Mouse (Mus musculus) large intestine, adult 2 months (tissue): ENCODE results near the gene Plekha6. TPM values are rescaled to one million over a fixed set of nuclear protein-coding genes. Genes with fewer than 3 reads are reported as not detected.

Experiments
- DNase-seq: peaks from one replicate; pipeline ENCODE4 v3.0.0-alpha.2; 2012; ENCODE audit warnings: low read depth, low spot score
- WGBS: fragments of 180-500 bp; shearing (Covaris S2); methylation state at CpG from one replicate; pipeline ENCODE4 v1.1.7; 2018; 5-methylcytosine and 5-hydroxymethylcytosine counted together
- polyA plus RNA-seq: library from polyadenylated mRNA; depleted of rRNA; stranded (reverse); fragments of >200 nt; gene quantifications from 2 replicates; pipeline ENCODE4 v1.2.3, GENCODE M21; 2012

The Plekha6 gene
- polyA plus RNA-seq, 1 experiment, result 45.8 TPM

- DNase-seq, result no peak
These were observed 14.9 kb downstream of the Plekha6 start for GRCm38 (mm10) chr1:133178732-133179440.

GRCm38 (mm10) chr1:133181072-133182015 lies 17.3 kb downstream of the Plekha6 start:
- WGBS, result 24% methylated on average over 31 of the region's 31 CpGs
- DNase-seq, result no peak

More at GRCm38 (mm10) chr1:133178732-133179440, 14.9 kb downstream of the Plekha6 start:
- WGBS, result 32% methylated on average over 11 of the region's 11 CpGs

- 18% methylated on average over 25 of the region's 25 CpGs for WGBS
- DNase-seq, result no peak
These were observed 18.2 kb downstream of the Plekha6 start for GRCm38 (mm10) chr1:133182016-133182705.

GRCm38 (mm10) chr1:133182706-133183095 lies 18.7 kb downstream of the Plekha6 start:
- DNase-seq, result no peak

DNA sequence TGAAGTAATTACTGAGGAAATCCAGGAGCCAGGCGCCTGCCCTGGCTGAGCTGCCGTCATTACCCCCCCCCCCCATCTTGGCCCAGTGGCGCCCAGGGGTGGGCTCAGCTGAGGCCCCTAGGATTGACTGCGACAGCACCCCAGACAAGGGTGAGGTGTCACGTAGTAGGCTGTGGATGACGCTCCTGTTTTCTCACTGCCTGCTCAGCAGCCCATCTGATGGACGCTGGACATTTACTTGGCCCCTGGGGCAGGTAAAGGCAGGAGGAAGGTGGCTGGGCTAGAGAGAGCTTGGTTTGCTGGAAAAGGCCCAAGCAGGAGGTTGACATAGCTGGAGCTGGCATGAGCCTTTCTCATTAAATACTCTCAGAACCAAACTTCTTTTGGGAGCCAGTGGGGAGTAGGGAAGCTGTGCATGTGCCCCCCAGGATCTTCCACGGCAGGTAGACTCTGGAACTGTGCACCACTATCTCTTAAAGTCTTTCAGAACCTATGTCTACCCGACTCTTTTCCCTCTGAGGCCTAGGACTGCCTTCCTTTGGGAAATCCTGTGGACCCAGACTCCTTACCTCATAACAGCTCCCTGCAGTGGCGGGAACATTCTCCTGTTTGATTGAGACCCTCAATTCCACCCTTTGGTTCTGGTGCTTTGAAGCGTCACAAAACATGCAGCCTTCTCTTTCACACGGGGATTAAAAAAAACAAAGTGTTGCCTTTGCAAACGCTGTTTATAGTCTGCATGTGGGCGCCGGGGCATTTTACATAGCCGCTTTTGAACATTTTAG lies 19.3 kb downstream of the Plekha6 start:
- 76% methylated on average over 16 of the region's 16 CpGs for WGBS

More at GRCm38 (mm10) chr1:133182706-133183095, 18.7 kb downstream of the Plekha6 start:
- WGBS, result 33% methylated on average over 16 of the region's 16 CpGs

DNA sequence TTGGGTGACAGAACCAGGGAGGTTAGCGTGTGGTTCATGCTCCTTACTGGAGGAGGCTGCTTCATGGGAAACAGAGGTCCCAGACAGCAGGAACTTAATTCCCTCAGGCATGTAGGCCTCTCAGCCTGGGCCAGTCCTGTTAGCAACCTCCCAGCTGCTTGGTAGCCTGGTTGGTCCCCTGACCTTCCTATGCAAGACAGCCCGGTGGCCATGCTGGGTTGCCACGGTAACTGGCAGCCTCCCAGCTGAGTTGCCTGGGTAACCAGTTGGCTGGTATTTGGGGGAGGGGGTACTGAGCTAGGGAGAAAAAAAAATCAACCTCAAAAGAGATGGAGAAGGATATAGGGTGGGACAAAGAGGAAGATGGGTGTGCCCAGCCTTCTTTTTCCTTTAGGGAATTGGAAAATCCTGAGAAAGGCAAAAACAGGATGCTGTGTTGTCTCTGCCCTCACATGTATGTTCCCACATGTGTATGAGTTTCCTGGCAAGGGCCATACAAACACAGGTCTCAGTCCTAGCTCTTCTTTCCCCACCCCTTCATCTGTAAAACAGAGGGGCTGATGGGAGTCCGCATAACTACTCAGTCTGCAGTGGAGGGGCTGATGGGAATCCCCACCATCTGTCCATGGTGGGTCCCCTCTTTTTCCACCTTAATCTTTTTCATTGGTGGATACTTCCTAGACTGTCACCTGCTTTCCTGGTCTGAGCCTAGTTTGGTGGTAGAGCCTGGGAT lies 24.1 kb downstream of the Plekha6 start:
- 67% methylated on average over 4 of the region's 4 CpGs for whole genome bisulfite sequencing
- no peak for DNase-seq

More for the DNA sequence above, 19.3 kb downstream of the Plekha6 start:
- DNase-seq, result no peak

DNA sequence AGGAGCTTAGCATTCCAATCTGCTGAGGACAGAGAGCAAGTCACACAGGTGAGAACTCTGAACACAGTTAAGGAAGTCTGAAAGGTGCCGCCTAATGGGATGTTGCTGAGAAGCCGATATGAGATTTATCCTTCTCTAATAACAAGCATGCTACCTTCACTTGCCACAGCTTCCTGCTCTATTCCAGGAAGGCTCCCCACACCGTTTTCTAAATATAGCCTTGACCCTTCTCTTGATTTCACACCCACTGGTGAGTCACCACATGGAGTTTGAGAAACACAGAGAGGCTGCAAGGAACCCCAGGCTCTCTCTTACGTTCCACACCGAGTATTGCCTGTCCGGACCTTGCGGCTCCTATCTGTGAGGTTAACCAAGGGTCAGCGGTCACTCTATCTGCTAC lies 24.7 kb downstream of the Plekha6 start:
- no peak for DNase-seq
- WGBS, result 59% methylated on average over 8 of the region's 8 CpGs

DNA sequence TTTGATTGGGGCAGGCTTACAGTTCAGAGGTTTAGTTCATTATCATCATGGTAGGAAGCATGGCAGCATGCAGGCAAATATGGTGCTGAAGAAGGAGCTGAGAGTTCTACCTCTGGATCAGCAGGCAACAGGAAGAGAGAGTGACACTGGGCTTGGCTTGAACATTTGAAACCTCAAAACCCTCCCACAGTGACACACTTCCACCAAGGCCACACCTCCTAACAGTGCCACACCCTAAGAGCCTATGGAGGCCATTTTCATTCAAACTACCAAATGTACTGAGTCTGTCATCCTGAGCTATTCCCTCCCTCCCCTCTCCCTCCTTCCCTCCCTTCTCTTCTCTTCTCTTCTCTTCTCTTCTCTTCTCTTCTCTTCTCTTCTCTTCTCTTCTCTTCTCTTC lies 25.5 kb downstream of the Plekha6 start:
- no peak for DNase-seq

DNA sequence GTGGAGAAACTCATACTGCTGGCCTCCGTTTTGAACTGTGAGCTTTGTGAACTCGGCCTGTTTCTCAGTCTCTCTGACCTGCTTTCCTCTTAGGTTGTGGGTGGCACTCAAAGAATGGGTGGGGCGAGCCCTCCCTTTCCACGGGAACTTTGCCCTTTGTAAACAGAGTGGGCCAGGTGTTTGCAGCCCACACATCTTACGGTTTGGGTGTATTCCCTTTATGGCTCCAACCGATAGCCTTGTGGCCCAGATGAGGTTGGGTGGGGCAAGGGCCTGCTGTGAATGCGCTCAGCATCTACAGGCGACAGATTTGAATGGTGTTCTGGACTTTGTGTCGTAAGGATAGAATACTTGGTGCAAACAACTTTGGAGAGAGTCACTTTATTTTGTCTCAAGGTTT lies 26.5 kb downstream of the Plekha6 start:
- DNase-seq, result peak; percentile 94
- WGBS, result 25% methylated on average over 9 of the region's 9 CpGs

DNA sequence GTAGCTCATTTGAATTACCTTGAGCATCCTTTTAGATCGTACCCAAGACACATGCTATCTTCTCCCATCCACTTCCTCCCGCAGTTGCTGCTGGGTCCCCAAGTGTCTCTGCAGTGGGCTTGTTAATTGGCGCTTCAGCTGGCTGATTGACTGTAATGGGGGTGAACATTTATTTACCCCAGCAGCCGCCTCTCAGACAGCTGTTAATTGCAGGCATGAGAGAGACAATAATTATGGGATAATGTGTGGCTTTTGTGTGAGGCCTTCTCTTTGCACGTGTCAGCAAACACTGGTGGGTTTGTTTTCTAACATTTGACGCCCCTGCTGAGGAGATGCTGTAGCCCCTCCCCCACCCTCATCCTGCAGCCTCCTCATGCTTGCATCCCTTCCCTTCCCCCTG lies 32.2 kb downstream of the Plekha6 start:
- 70% methylated on average over 6 of the region's 6 CpGs for WGBS
- no peak for DNase-seq

GRCm38 (mm10) chr1:133197266-133197665 lies 33.3 kb downstream of the Plekha6 start:
- no peak for DNase-seq
- WGBS, result 29% methylated on average over 6 of the region's 6 CpGs

DNA sequence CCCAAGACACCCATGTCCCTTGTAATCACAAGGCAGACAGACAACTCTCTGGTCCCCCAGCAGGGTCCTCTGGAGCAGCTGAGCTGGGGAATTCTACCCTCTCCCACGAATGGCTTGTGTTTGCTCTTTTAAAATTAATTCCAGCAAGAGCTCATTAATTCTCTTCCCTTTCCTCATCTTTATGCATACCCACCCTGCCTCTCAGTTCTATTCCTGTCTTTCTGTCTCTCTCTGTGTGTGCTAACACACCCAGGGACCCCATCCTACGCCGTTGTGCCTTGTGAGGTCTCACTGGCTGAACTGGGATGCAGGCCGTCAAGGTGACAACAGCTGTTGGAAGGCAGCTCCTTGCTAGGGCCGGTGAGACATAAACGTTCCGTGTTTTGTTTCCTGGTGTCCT lies 35.7 kb downstream of the Plekha6 start:
- no peak for DNase-seq
- whole genome bisulfite sequencing, result 18% methylated on average over 7 of the region's 7 CpGs

- 15% methylated on average over 4 of the region's 4 CpGs for WGBS
- no peak for DNase-seq
These were observed 37.5 kb downstream of the Plekha6 start for GRCm38 (mm10) chr1:133201499-133201898.

DNA sequence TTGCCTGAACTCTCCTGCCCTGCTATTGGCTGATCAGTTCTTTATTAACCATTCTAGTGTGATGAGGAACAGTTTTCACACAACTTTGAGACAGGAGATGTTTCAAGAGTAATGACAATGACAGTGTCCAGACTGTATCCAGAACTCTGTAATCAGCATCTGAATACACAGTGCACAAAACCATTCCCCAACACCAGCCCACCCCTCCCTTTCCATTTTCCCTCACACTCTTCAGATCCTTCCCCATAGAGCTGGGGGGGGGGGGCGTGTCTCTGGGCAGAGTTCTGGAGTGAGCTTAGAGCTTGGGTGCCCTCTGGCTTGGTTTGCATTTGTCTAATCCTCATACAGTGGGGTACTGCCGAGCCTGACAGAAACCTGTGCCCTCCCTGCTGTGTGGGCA lies 39.7 kb downstream of the Plekha6 start:
- 24% methylated on average over 2 of the region's 2 CpGs for whole genome bisulfite sequencing
- no peak for DNase-seq

GRCm38 (mm10) chr1:133204341-133204849 lies 40.4 kb downstream of the Plekha6 start:
- no peak for DNase-seq
- 24% methylated on average over 11 of the region's 11 CpGs for WGBS

DNA sequence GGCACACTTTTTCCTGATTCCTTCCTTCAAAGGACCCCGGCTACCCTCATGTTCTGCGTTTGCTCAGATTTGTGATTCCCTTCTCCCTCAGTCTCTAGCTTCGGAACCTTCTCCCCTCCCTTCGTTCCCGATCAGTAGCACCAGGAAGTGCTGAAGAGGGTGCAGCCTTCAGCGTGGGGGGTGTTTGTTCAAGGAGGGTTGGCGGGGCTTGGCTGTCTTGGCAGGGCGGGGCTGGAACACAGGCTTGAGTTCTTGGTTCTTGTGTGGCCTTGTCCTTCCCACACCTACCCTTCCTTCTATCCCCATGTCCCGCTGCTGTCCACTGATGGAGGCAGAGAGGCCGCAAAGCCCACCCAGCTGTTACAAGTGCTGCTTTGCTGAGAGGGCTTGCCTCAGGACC lies 41.0 kb downstream of the Plekha6 start:
- DNase-seq, result no peak

DNA sequence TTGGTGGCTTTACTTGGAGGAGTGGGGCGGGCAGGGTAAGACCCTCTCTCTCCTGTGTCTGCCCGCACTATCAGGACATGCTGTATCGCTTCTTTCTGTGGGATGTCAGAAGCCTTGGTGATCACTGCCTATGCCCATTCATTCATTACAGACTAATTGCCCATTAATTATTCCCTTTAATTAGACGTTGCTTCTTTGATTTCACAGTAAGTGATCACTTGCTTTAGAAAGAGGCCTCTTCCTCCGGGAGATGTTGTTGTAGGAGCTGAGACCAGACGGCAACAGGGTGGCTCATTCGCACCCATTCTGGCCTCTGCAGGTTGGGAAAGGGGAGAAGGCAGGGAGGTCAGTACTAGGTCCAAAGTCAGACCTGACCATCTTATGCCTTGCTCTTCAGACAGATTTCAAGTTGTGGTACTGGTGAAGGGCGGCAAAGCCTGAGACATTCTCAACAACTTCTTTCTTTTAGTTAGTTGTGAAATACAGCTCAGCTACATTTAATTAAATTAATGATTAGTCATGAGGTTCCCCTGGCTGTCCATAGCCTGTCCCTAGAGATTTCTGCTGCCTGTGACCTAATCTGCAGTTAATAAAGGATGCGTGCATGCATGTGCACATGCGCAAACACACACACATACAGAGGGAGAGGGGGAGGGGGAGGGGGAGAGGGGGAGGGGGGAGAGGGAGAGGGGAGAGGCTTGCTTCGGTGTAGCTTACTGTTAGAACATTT lies 44.2 kb downstream of the Plekha6 start:
- WGBS, result 70% methylated on average over 10 of the region's 11 CpGs

More for the DNA sequence above, 41.0 kb downstream of the Plekha6 start:
- WGBS, result 23% methylated on average over 10 of the region's 10 CpGs

DNA sequence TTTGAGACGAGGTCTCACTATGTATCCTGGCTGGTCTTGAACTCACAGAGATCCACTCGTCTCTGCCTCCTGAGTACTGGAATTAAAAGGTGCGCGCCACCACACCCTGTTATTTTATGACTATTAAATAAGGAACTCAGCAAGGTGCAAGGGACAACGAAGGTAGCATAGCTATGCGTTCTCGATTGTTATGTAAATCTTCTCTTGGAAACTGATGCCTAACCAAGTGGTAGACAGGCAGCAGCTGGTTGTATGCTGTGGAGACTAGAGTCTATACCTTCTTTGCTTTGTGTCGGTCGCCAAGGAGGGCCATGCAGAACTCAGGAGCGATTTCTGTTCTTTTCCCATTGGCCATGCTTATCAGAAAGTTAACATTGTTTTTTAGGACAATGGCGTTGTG lies 45.0 kb downstream of the Plekha6 start:
- DNase-seq, result no peak
- 35% methylated on average over 11 of the region's 11 CpGs for WGBS

More for the DNA sequence above, 44.2 kb downstream of the Plekha6 start:
- DNase-seq, result no peak
